ENCODE assay signal across 10 mouse cellular contexts in the genomic region with DNA sequence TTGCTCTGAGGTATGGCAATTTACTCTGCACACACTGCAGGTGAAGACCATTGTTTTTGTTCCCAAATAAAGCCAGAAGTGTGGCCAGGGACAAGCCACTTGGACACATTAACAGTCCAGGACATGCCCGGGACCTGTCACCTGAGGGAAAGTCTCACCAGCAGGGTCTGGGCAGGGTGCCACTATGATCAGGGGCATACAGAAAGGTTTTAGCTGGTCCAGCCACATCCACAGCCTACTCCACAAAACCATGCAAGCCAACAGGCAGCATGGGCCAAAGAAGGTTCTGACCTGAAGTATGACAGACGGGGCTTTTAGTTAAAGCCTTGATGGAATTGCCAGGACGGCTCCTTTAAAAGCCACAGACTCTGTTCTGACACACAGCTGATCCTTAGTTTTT. TPM values are rescaled to one million over a fixed set of nuclear protein-coding genes. Genes with fewer than 3 reads are reported as not detected.
DNase-seq lines count a peak whose midpoint lies in the region; ATAC-seq and TF ChIP-seq lines count a peak whose summit lies in the region.
"Had no signal": no experiment of that assay in that cellular context is flagged by ENCODE, and none has a peak within 500 bp of the region (broad histone marks: within the 10 kb centered on the region; RNA-seq: fewer than 3 reads in every experiment).

No protein-coding gene starts in this region.

- no peaks in the 10 kb centered on the region for H3K27me3 ChIP-seq in intestine, embryonic 14.5 days (replicated peaks; ENCODE audit: control insufficient read depth, insufficient read depth, low read length)
- no peaks in the 10 kb centered on the region for H3K27me3 ChIP-seq in intestine, embryonic 16.5 days (replicated peaks; ENCODE audit: control insufficient read depth, insufficient read depth, low read length)
- no peaks in the 10 kb centered on the region for H3K27me3 ChIP-seq in heart, embryonic 13.5 days (replicated peaks)
- H3K27me3 ChIP-seq in limb, embryonic 15.5 days, result no peaks in the 10 kb centered on the region
- H3K27me3 ChIP-seq in intestine, postnatal 0 days (replicated peaks; ENCODE audit: control insufficient read depth, insufficient read depth, low read length), result no peaks in the 10 kb centered on the region

- 65% methylated on average over 3 of the region's 3 CpGs for WGBS in intestine, embryonic 14.5 days
- WGBS in intestine, embryonic 16.5 days, result 64% methylated on average over 3 of the region's 3 CpGs
- 66% methylated on average over 3 of the region's 3 CpGs for WGBS in heart, embryonic 13.5 days
- WGBS in limb, embryonic 15.5 days, result 50% methylated on average over 3 of the region's 3 CpGs
- WGBS in intestine, postnatal 0 days, result 74% methylated on average over 3 of the region's 3 CpGs

- 0 out of 2 replicates have a peak, but pooled peaks have one; percentile 4 for ATAC-seq in intestine, embryonic 14.5 days (replicated peaks; ENCODE audit: low FRiP score, low TSS enrichment, low read depth)
- ATAC-seq in intestine, embryonic 16.5 days, result no peak
- no peak for ATAC-seq in heart, embryonic 13.5 days (ENCODE audit: extremely low read depth, insufficient number of reproducible peaks, low FRiP score, low TSS enrichment)
- ATAC-seq in limb, embryonic 15.5 days (ENCODE audit: insufficient number of reproducible peaks, low FRiP score, low TSS enrichment, low read depth), result no peak
- ATAC-seq in intestine, postnatal 0 days, result no peak

- H3K27ac ChIP-seq in intestine, embryonic 14.5 days (ENCODE audit: low read depth), result no peak overlapping the region
- no peak overlapping the region for H3K27ac ChIP-seq in intestine, embryonic 16.5 days (ENCODE audit: low read length)
- H3K27ac ChIP-seq in heart, embryonic 13.5 days (replicated peaks), result peak overlapping the region; percentile 46
- 0 out of 2 replicates have a peak overlapping the region, but pooled peaks have one; percentile 11 for H3K27ac ChIP-seq in limb, embryonic 15.5 days
- H3K27ac ChIP-seq in intestine, postnatal 0 days (ENCODE audit: low read depth, low read length), result no peak overlapping the region

- H3K4me3 ChIP-seq in intestine, embryonic 14.5 days (ENCODE audit: low read depth, low read length), result no peak overlapping the region
- no peak overlapping the region for H3K4me3 ChIP-seq in intestine, embryonic 16.5 days (ENCODE audit: low read length)
- no peak overlapping the region for H3K4me3 ChIP-seq in heart, embryonic 13.5 days
- no peak overlapping the region for H3K4me3 ChIP-seq in limb, embryonic 15.5 days
- H3K4me3 ChIP-seq in intestine, postnatal 0 days (ENCODE audit: low read depth, low read length), result no peak overlapping the region

- H3K36me3 ChIP-seq in intestine, embryonic 14.5 days (ENCODE audit: control insufficient read depth, insufficient read depth, low read length), result peaks cover 49% of the 10 kb centered on the region
- H3K36me3 ChIP-seq in intestine, embryonic 16.5 days (ENCODE audit: control insufficient read depth, insufficient read depth, low read length), result peaks cover 20% of the 10 kb centered on the region
- peaks cover 43% of the 10 kb centered on the region for H3K36me3 ChIP-seq in heart, embryonic 13.5 days
- H3K36me3 ChIP-seq in limb, embryonic 15.5 days, result peaks cover 31% of the 10 kb centered on the region
- H3K36me3 ChIP-seq in intestine, postnatal 0 days (ENCODE audit: control insufficient read depth, insufficient read depth), result peaks cover 29% of the 10 kb centered on the region

- no peak for TF ChIP-seq CTCF in intestine, postnatal 0 days (IDR thresholded peaks at IDR 0.05; ENCODE audit: low read depth)

- no peaks in the 10 kb centered on the region for H3K9me3 ChIP-seq in intestine, embryonic 14.5 days (ENCODE audit: control insufficient read depth, low read length)
- H3K9me3 ChIP-seq in intestine, embryonic 16.5 days (ENCODE audit: control insufficient read depth, low read length), result no peaks in the 10 kb centered on the region
- H3K9me3 ChIP-seq in heart, embryonic 13.5 days, result no peaks in the 10 kb centered on the region
- no peaks in the 10 kb centered on the region for H3K9me3 ChIP-seq in limb, embryonic 15.5 days
- no peaks in the 10 kb centered on the region for H3K9me3 ChIP-seq in intestine, postnatal 0 days (ENCODE audit: control insufficient read depth)

- no peak overlapping the region for H3K4me2 ChIP-seq in intestine, embryonic 14.5 days (ENCODE audit: low read length)
- H3K4me2 ChIP-seq in intestine, embryonic 16.5 days (ENCODE audit: low read depth, low read length), result no peak overlapping the region
- H3K4me2 ChIP-seq in heart, embryonic 13.5 days, result no peak overlapping the region
- no peak overlapping the region for H3K4me2 ChIP-seq in limb, embryonic 15.5 days
- no peak overlapping the region for H3K4me2 ChIP-seq in intestine, postnatal 0 days (replicated peaks; ENCODE audit: low read depth)

- DNase-seq in intestine, embryonic 14.5 days (ENCODE audit: low spot score), result no peak
- peak; percentile 50 for DNase-seq in cerebellum, adult 9-10 months
- DNase-seq in T-cell, adult 2 months (ENCODE audit: low spot score), result no peak
- DNase-seq in layer of hippocampus, adult 9-11 months, result no peak
- DNase-seq: adrenal gland, adult 8-10 months; thymus, adult 18-20 months had no signal

- peaks cover 4% of the 10 kb centered on the region; the same call in 1 of the 2 replicates for H3K4me1 ChIP-seq in intestine, embryonic 14.5 days (replicated peaks; ENCODE audit: control insufficient read depth, insufficient read depth, low read length)
- H3K4me1 ChIP-seq in intestine, embryonic 16.5 days (ENCODE audit: control insufficient read depth, insufficient read depth, low read length), result peaks cover 4% of the 10 kb centered on the region; the same call in 1 of the 2 replicates
- H3K4me1 ChIP-seq in heart, embryonic 13.5 days, result peaks cover 37% of the 10 kb centered on the region
- peaks cover 27% of the 10 kb centered on the region for H3K4me1 ChIP-seq in limb, embryonic 15.5 days
- no peaks in the 10 kb centered on the region for H3K4me1 ChIP-seq in intestine, postnatal 0 days (replicated peaks; ENCODE audit: control insufficient read depth, insufficient read depth, low read length)

- no peak overlapping the region for H3K9ac ChIP-seq in intestine, embryonic 14.5 days (ENCODE audit: low read length)
- H3K9ac ChIP-seq in intestine, embryonic 16.5 days (ENCODE audit: low read depth, low read length), result no peak overlapping the region
- 0 out of 2 replicates have a peak overlapping the region, but pooled peaks have one; percentile 4 for H3K9ac ChIP-seq in heart, embryonic 13.5 days
- no peak overlapping the region for H3K9ac ChIP-seq in limb, embryonic 15.5 days
- H3K9ac ChIP-seq in intestine, postnatal 0 days (ENCODE audit: low read depth, low read length), result no peak overlapping the region

RNA-seq across cellular contexts. Expression of a gene that starts 49.4 kb away (rescaled TPM):
- polyA plus RNA-seq in intestine, embryonic 14.5 days (2014; fragmentation: Nextera tagmentation; extraction: Ambion mirVana), result 11.5 and 12.1 TPM in 2 replicates
- 5.3 and 5.8 TPM in 2 replicates for polyA plus RNA-seq in intestine, embryonic 16.5 days (2015; fragmentation: Nextera tagmentation; extraction: Ambion mirVana)
- polyA plus RNA-seq in heart, embryonic 13.5 days (2015; fragmentation: Nextera tagmentation; extraction: Ambion mirVana), result 2.8 and 3.8 TPM in 2 replicates
- 17.1 and 18.0 TPM in 2 replicates for polyA plus RNA-seq in limb, embryonic 15.5 days (2015; fragmentation: Nextera tagmentation; extraction: Ambion mirVana)
- 4.9 and 6.0 TPM in 2 replicates for polyA plus RNA-seq in intestine, postnatal 0 days (2015; fragmentation: Nextera tagmentation; extraction: Ambion mirVana)

Comparison
In these comparisons a context has a peak if more than half of its experiments do, and no peak if none do; other contexts are left out.
1. H3K27ac ChIP-seq: peak in heart, embryonic 13.5 days (single experiment) and limb, embryonic 15.5 days (single experiment); none in intestine, embryonic 14.5 days (single experiment), intestine, embryonic 16.5 days (single experiment) and intestine, postnatal 0 days (single experiment).